Mouse (Mus musculus) heart, embryonic 11.5 days (tissue): ENCODE results near the gene Ntrk3. TPM values are rescaled to one million over a fixed set of nuclear protein-coding genes. Genes with fewer than 3 reads are reported as not detected.

ENCODE experiments used
- ATAC-seq: fragments of 200-750 bp; cut with Nextera tagmentation; replicated peaks from 2 replicates; pipeline ENCODE4 v1.8.0; 2017; ENCODE audit warnings: moderate library complexity; ENCODE audit not compliant: insufficient number of reproducible peaks, low FRiP score, low TSS enrichment
- H3K27ac ChIP-seq: fragments of 300-500 bp; sonication (generic); 2 replicates; pipeline ENCODE4 v1.5.1; 2014; ENCODE audit warnings: mild to moderate bottlenecking, low read depth, low read length
- H3K27me3 ChIP-seq: fragments of 300-500 bp; sonication (generic); 2 replicates; pipeline ENCODE4 v1.6.1; 2014; ENCODE audit warnings: mild to moderate bottlenecking, low read length, mixed read lengths; ENCODE audit not compliant: control insufficient read depth, insufficient read depth
- H3K36me3 ChIP-seq: fragments of 300-500 bp; sonication (generic); 2 replicates; pipeline ENCODE4 v1.6.1; 2014; ENCODE audit warnings: mild to moderate bottlenecking, low read length, moderate library complexity, mixed read lengths; ENCODE audit not compliant: control insufficient read depth, insufficient read depth
- H3K4me1 ChIP-seq: fragments of 300-500 bp; sonication (generic); 2 replicates; pipeline ENCODE4 v1.6.1; 2014; ENCODE audit warnings: low read length; ENCODE audit not compliant: control insufficient read depth, insufficient read depth
- H3K4me2 ChIP-seq: fragments of 300-500 bp; sonication (generic); 2 replicates; pipeline ENCODE4 v1.6.1; 2014; ENCODE audit warnings: mild to moderate bottlenecking, moderate library complexity
- H3K4me3 ChIP-seq: fragments of 300-500 bp; sonication (generic); 2 replicates; pipeline ENCODE4 v1.5.1; 2014; ENCODE audit warnings: low read depth, low read length
- H3K9ac ChIP-seq: fragments of 300-500 bp; sonication (generic); 2 replicates; pipeline ENCODE4 v1.6.1; 2014; ENCODE audit warnings: mild to moderate bottlenecking, low read depth, low read length, moderate library complexity
- H3K9me3 ChIP-seq: fragments of 300-500 bp; sonication (generic); replicated peaks from 2 replicates; pipeline ENCODE4 v1.6.1; 2016; ENCODE audit warnings: low read length; ENCODE audit not compliant: control insufficient read depth
- WGBS: fragments of 180-500 bp; shearing (Covaris S2); extraction: QIAGEN DNeasy Blood & Tissue Kit; methylation state at CpG from one replicate; pipeline ENCODE4 v1.1.7; 2014; ENCODE audit not compliant: insufficient replicate concordance; 5-methylcytosine and 5-hydroxymethylcytosine counted together
- polyA plus RNA-seq: library from polyadenylated mRNA; unstranded; fragments of >200 nt; fragmentation: Nextera tagmentation; extraction: Ambion mirVana; gene quantifications from 2 replicates; pipeline ENCODE4 v1.2.1, GENCODE M21; 2014

Ntrk3 gene
- polyA plus RNA-seq, 1 experiment from 2014 or later = 1.1 TPM

- Histone ChIP-seq H3K4me2 (no peak overlapping the region), H3K36me3 (no peaks in the 10 kb centered on the region), H3K4me3 (no peak overlapping the region), H3K9me3 (no peaks in the 10 kb centered on the region), H3K27ac (no peak overlapping the region), H3K27me3 (no peaks in the 10 kb centered on the region), H3K9ac (no peak overlapping the region), H3K4me1 (no peaks in the 10 kb centered on the region)
- WGBS = 54% methylated on average over 6 of the region's 6 CpGs
- ATAC-seq = no peak
Measured at GRCm38 (mm10) chr7:78643667-78644066, 94.1 kb downstream of the Ntrk3 start.

GRCm38 (mm10) chr7:78623686-78624085 is 114.1 kb downstream of the Ntrk3 start:
- Histone ChIP-seq H3K27ac (no peak overlapping the region), H3K4me2 (no peak overlapping the region), H3K27me3 (peaks cover 4% of the 10 kb centered on the region), H3K4me3 (no peak overlapping the region), H3K9ac (no peak overlapping the region), H3K9me3 (no peaks in the 10 kb centered on the region), H3K36me3 (no peaks in the 10 kb centered on the region), H3K4me1 (no peaks in the 10 kb centered on the region)
- 58% methylated on average over 4 of the region's 4 CpGs for WGBS
- ATAC-seq = no peak

- no peak overlapping the region for H3K4me3 ChIP-seq
- peaks cover 4% of the 10 kb centered on the region for H3K27me3 ChIP-seq
- no peaks in the 10 kb centered on the region for H3K9me3 ChIP-seq
- no peak overlapping the region for H3K4me2 ChIP-seq
- ATAC-seq = no peak
- no peaks in the 10 kb centered on the region for H3K4me1 ChIP-seq
- 44% methylated on average over 4 of the region's 4 CpGs for WGBS
- H3K36me3 ChIP-seq = no peaks in the 10 kb centered on the region
- H3K27ac ChIP-seq = no peak overlapping the region
- H3K9ac ChIP-seq = no peak overlapping the region
Measured at GRCm38 (mm10) chr7:78621115-78621514, 116.7 kb downstream of the Ntrk3 start.

GRCm38 (mm10) chr7:78619818-78620577 is 117.8 kb downstream of the Ntrk3 start:
- no peaks in the 10 kb centered on the region for H3K9me3 ChIP-seq
- WGBS = 51% methylated on average over 9 of the region's 9 CpGs

GRCm38 (mm10) chr7:78605538-78606130 is 132.2 kb downstream of the Ntrk3 start:
- Histone ChIP-seq H3K4me3 (no peak overlapping the region), H3K27me3 (0 out of 2 replicates have a peak, but pooled peaks cover 2% of the 10 kb centered on the region), H3K9ac (no peak overlapping the region), H3K36me3 (no peaks in the 10 kb centered on the region), H3K4me2 (no peak overlapping the region), H3K4me1 (no peaks in the 10 kb centered on the region), H3K27ac (no peak overlapping the region), H3K9me3 (no peaks in the 10 kb centered on the region)
- WGBS = 37% methylated on average over 5 of the region's 5 CpGs
- no peak for ATAC-seq

More at GRCm38 (mm10) chr7:78619818-78620577, 117.8 kb downstream of the Ntrk3 start:
- Histone ChIP-seq H3K36me3 (no peaks in the 10 kb centered on the region), H3K4me1 (no peaks in the 10 kb centered on the region), H3K27me3 (peaks cover 4% of the 10 kb centered on the region), H3K9ac (no peak overlapping the region), H3K4me3 (no peak overlapping the region), H3K27ac (no peak overlapping the region), H3K4me2 (no peak overlapping the region)
- ATAC-seq = no peak

- H3K36me3 ChIP-seq = no peaks in the 10 kb centered on the region
- no peak overlapping the region for H3K27ac ChIP-seq
- no peak overlapping the region for H3K9ac ChIP-seq
- no peaks in the 10 kb centered on the region for H3K4me1 ChIP-seq
- no peaks in the 10 kb centered on the region for H3K9me3 ChIP-seq
- ATAC-seq = no peak
- H3K4me3 ChIP-seq = no peak overlapping the region
- peaks cover 10% of the 10 kb centered on the region for H3K27me3 ChIP-seq
- WGBS = 47% methylated on average over 7 of the region's 7 CpGs
- no peak overlapping the region for H3K4me2 ChIP-seq
Measured at GRCm38 (mm10) chr7:78603922-78604321, 133.9 kb downstream of the Ntrk3 start.

- Histone ChIP-seq H3K9ac (no peak overlapping the region), H3K36me3 (no peaks in the 10 kb centered on the region), H3K4me3 (no peak overlapping the region), H3K9me3 (no peaks in the 10 kb centered on the region), H3K27me3 (peaks cover 30% of the 10 kb centered on the region), H3K4me1 (no peaks in the 10 kb centered on the region), H3K27ac (no peak overlapping the region), H3K4me2 (no peak overlapping the region)
- no peak for ATAC-seq
- 74% methylated on average over 3 of the region's 3 CpGs for WGBS
Measured at GRCm38 (mm10) chr7:78601851-78602250, 136.0 kb downstream of the Ntrk3 start.

GRCm38 (mm10) chr7:78600886-78601285 is 136.9 kb downstream of the Ntrk3 start:
- ATAC-seq = no peak

More at GRCm38 (mm10) chr7:78600886-78601285, 136.9 kb downstream of the Ntrk3 start:
- Histone ChIP-seq H3K4me2 (no peak overlapping the region), H3K4me3 (no peak overlapping the region), H3K9ac (no peak overlapping the region), H3K27ac (no peak overlapping the region), H3K36me3 (no peaks in the 10 kb centered on the region), H3K9me3 (no peaks in the 10 kb centered on the region), H3K27me3 (peaks cover 38% of the 10 kb centered on the region), H3K4me1 (no peaks in the 10 kb centered on the region)
- WGBS = 79% methylated on average over 6 of the region's 6 CpGs
